Mouse (Mus musculus) lung, embryonic 16.5 days (tissue): ENCODE measurements around the gene Tgfb1i1. TPM values are rescaled to one million over a fixed set of nuclear protein-coding genes. Genes with fewer than 3 reads are reported as not detected.

Experiments
- microRNA-seq: library from miRNA; unstranded; fragments of <30 nt; microRNA quantifications from one replicate; pipeline ENCODE4, GENCODE M21; 2016
- polyA plus RNA-seq: library from polyadenylated mRNA; unstranded; fragments of >200 nt; fragmentation: Nextera tagmentation; extraction: Ambion mirVana; gene quantifications from 2 replicates; pipeline ENCODE4 v1.2.1, GENCODE M21; 2015

The Tgfb1i1 gene
- polyA plus RNA-seq, 1 experiment from 2014 or later = 203 TPM

Small RNAs within 50 kb of the gene (microRNA-seq; reads per million reads assigned to microRNA genes)
- 1.2 reads per million for gene Mir3103

Other genes starting within 250 kb of the Tgfb1i1 start
- gene Trim72, start 242.9 kb upstream of the Tgfb1i1 start, polyA plus RNA-seq = 0.28 and 0.63 TPM in 2 replicates
- gene Itgam, start 184.2 kb upstream of the Tgfb1i1 start, polyA plus RNA-seq = 1.3 and 1.6 TPM in 2 replicates
- gene Gm49368, start 184.1 kb upstream of the Tgfb1i1 start, polyA plus RNA-seq = not detected in 2 replicates
- gene Itgax, start 117.3 kb upstream of the Tgfb1i1 start, polyA plus RNA-seq = 0.11 and 0.28 TPM in 2 replicates
- gene Itgad, start 92.4 kb upstream of the Tgfb1i1 start, polyA plus RNA-seq = 0.04 TPM in 1 of 2 replicates, not detected in the other
- gene Cox6a2, start 40.4 kb upstream of the Tgfb1i1 start, polyA plus RNA-seq = 22.4 and 28.3 TPM in 2 replicates
- gene Armc5, start 9.5 kb upstream of the Tgfb1i1 start, polyA plus RNA-seq = 20.0 TPM in 2 replicates
- gene 9130023H24Rik, start 8.8 kb upstream of the Tgfb1i1 start, polyA plus RNA-seq = 9.4 TPM in 2 replicates
- 0.39 TPM in 1 of 2 replicates, not detected in the other for gene Slc5a2, start 18.8 kb downstream of the Tgfb1i1 start, polyA plus RNA-seq
- gene BC017158, start 51.4 kb downstream of the Tgfb1i1 start, polyA plus RNA-seq = 32.0 and 36.3 TPM in 2 replicates
- 42.9 and 45.9 TPM in 2 replicates for gene Rgs10, start 171.9 kb downstream of the Tgfb1i1 start, polyA plus RNA-seq
- gene Tial1, start 214.9 kb downstream of the Tgfb1i1 start, polyA plus RNA-seq = 26.8 and 27.1 TPM in 2 replicates